Mouse (Mus musculus) cerebellum, adult 2 months (tissue): ENCODE results near the gene Lgals3bp.

Experiments
- CTCF ChIP-seq: fragments of 200-500 bp; IDR thresholded peaks from 2 replicates; pipeline ENCODE4 v1.5.1; 2011; ENCODE audit warnings: low read depth, mild to moderate bottlenecking, control low read depth, low read length, moderate library complexity, borderline replicate concordance; ENCODE audit not compliant: insufficient read depth
- POLR2A ChIP-seq: fragments of 200-500 bp; IDR thresholded peaks from 2 replicates; pipeline ENCODE4 v1.6.1; 2011; ENCODE audit warnings: low read length, control low read depth, borderline replicate concordance; ENCODE audit not compliant: insufficient read depth

- TF ChIP-seq CTCF (no peak), POLR2A (no peak)
These were observed 7.4 kb downstream of the Lgals3bp start for GRCm38 (mm10) chr11:118394538-118394937.
